8 mouse cellular contexts compared by ENCODE assay signal in the genomic region with DNA sequence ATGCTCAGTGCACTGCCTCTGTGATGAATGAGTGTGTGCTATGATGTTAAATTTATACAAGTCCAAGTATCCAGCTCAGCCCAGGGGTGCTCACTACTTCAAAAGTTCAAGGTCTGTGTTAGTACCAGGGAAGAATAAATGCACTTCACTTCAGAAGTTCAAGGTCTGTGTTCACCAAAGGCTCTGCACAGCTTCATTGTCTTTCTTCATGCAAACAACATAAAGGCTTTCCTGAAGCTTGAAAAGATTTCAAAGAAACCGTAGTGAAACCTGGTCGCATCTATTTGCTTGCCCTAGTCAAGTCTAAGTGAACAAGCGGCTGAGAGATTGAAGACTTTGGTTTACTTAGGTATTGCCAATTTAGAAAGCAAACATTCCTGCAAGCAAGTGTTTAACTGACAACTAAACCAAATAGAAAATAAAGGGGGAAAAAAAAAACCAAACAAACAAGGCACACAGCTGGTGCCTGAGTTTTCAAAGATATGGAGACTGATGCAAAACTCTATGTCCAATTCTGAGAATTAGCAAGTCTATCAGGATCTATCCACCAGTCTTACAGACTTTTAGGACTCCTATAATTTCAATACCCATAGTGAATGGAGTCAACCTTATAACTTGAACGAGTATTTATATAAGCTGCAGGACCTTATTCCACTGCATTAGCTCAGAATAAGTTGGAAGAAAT. TPM values are rescaled to one million over a fixed set of nuclear protein-coding genes. Genes with fewer than 3 reads are reported as not detected.
DNase-seq lines count a peak whose midpoint lies in the region; ATAC-seq and TF ChIP-seq lines count a peak whose summit lies in the region.

No protein-coding gene starts in this region.

- peak overlapping the region; percentile 71 for H3K4me2 ChIP-seq in forebrain, embryonic 11.5 days (ENCODE audit: low read depth, low read length, severe bottlenecking)
- peak overlapping the region; percentile 83 for H3K4me2 ChIP-seq in liver, embryonic 14.5 days (ENCODE audit: low read depth)

- WGBS in forebrain, embryonic 11.5 days = 67% methylated on average over 4 of the region's 4 CpGs
- 41% methylated on average over 4 of the region's 4 CpGs for WGBS in liver, embryonic 14.5 days (ENCODE audit: insufficient replicate concordance)

- H3K4me3 ChIP-seq in forebrain, embryonic 11.5 days (ENCODE audit: low read depth, low read length) = peak overlapping the region; percentile 84
- peak overlapping the region; percentile 89 to 95 for H3K4me3 ChIP-seq in liver, embryonic 14.5 days (ENCODE audit: insufficient read depth in 1 of 2, low read depth in 2 of 2, low read length in 2 of 2)

- TF ChIP-seq EP300 in liver, embryonic 14.5 days (IDR thresholded peaks at IDR 0.05; ENCODE audit: low read depth) = no peak

- TF ChIP-seq CTCF in liver, embryonic 14.5 days (IDR thresholded peaks at IDR 0.05; ENCODE audit: low read depth) = no peak

- peaks cover 6% of the 10 kb centered on the region; the same call in 1 of the 2 replicates for H3K4me1 ChIP-seq in forebrain, embryonic 11.5 days (replicated peaks; ENCODE audit: control insufficient read depth, insufficient read depth, low read length)
- H3K4me1 ChIP-seq in liver, embryonic 14.5 days (replicated peaks; ENCODE audit: control insufficient read depth in 2 of 2, insufficient read depth in 2 of 2, low read length in 1 of 2) = peaks cover 22 to 38% of the 10 kb centered on the region in 2 experiments

- H3K9me3 ChIP-seq in forebrain, embryonic 11.5 days (ENCODE audit: control insufficient read depth, low read length) = no peaks in the 10 kb centered on the region
- no peaks in the 10 kb centered on the region for H3K9me3 ChIP-seq in liver, embryonic 14.5 days (ENCODE audit: control insufficient read depth, low read length)

- H3K27ac ChIP-seq in forebrain, embryonic 11.5 days (ENCODE audit: low read depth, low read length) = no peak overlapping the region
- peak overlapping the region; percentile 78 for H3K27ac ChIP-seq in liver, embryonic 14.5 days

- DNase-seq in cerebellum, adult 9-10 months = peak; percentile 32
- DNase-seq in cerebellum, adult 8-10 months = no peak
- peak; percentile 16 for DNase-seq in 3T3-L1 (ENCODE audit: low read depth, low spot score)
- DNase-seq in forebrain, embryonic 11.5 days (ENCODE audit: low spot score) = no peak
- no peak for DNase-seq in liver, embryonic 14.5 days (ENCODE audit: low read depth in 3 of 3, low spot score in 3 of 3)
- no peak for DNase-seq in right cerebral cortex, postnatal 14 days
- no peak for DNase-seq in gastrocnemius, adult 18-20 months (ENCODE audit: low spot score)

- no peaks in the 10 kb centered on the region for H3K36me3 ChIP-seq in forebrain, embryonic 11.5 days (ENCODE audit: control insufficient read depth, insufficient read depth, low read length)
- no peaks in the 10 kb centered on the region for H3K36me3 ChIP-seq in liver, embryonic 14.5 days (replicated peaks; ENCODE audit: control insufficient read depth, insufficient read depth, low read depth)

- H3K9ac ChIP-seq in forebrain, embryonic 11.5 days (ENCODE audit: low read length) = peak overlapping the region; percentile 95
- peak overlapping the region; percentile 90 for H3K9ac ChIP-seq in liver, embryonic 14.5 days (replicated peaks)

- no peaks in the 10 kb centered on the region for H3K27me3 ChIP-seq in forebrain, embryonic 11.5 days (ENCODE audit: control insufficient read depth, insufficient read depth, low read length)
- H3K27me3 ChIP-seq in liver, embryonic 14.5 days (ENCODE audit: control insufficient read depth, insufficient read depth, low read length) = no peaks in the 10 kb centered on the region

- ATAC-seq in forebrain, embryonic 11.5 days (replicated peaks; ENCODE audit: low FRiP score) = no peak
- no peak for ATAC-seq in liver, embryonic 14.5 days (ENCODE audit: insufficient read depth)
- no peak for ATAC-seq in granulocyte monocyte progenitor cell, adult 5-6 weeks (replicated peaks; ENCODE audit: poor library complexity, severe bottlenecking)

RNA-seq across cellular contexts. Expression of gene Tapt1, which starts 1.4 kb away (rescaled TPM):
- 29.4 and 31.0 TPM in 2 replicates for polyA plus RNA-seq in forebrain, embryonic 11.5 days (2014; fragmentation: Nextera tagmentation; extraction: Ambion mirVana)
- 26.0 and 30.9 TPM in 2 replicates for polyA plus RNA-seq in liver, embryonic 14.5 days (2012; rRNA removed)
- polyA plus RNA-seq in liver, embryonic 14.5 days (2014; fragmentation: Nextera tagmentation; extraction: Ambion mirVana) = 31.2 and 38.5 TPM in 2 replicates
- total RNA-seq in granulocyte monocyte progenitor cell, adult 5-6 weeks (2014; fragmentation: Nextera tagmentation) = 25.5 and 46.5 TPM in 2 replicates
- total RNA-seq in granulocyte monocyte progenitor cell, adult 5-6 weeks (2017) = 45.6 and 64.7 TPM in 2 replicates
- total RNA-seq in gastrocnemius, adult 18-20 months (2021) = 10 to 100 TPM; 39.8 to 41.2 TPM

Comparison
In these comparisons a context has a peak if more than half of its experiments do, and no peak if none do; other contexts are left out.
1. DNase-seq: peak in cerebellum, adult 9-10 months (single experiment) and 3T3-L1 (single experiment); none in cerebellum, adult 8-10 months (single experiment), forebrain, embryonic 11.5 days (single experiment), liver, embryonic 14.5 days (0 of 3), right cerebral cortex, postnatal 14 days (single experiment) and gastrocnemius, adult 18-20 months (single experiment).